Mouse (Mus musculus): ENCODE measurements around the gene Eln. TPM values are rescaled to one million over a fixed set of nuclear protein-coding genes. Genes with fewer than 3 reads are reported as not detected.

Eln gene
- polyA plus RNA-seq, 1 experiment from 2014 or later = 14.8 TPM

DNA sequence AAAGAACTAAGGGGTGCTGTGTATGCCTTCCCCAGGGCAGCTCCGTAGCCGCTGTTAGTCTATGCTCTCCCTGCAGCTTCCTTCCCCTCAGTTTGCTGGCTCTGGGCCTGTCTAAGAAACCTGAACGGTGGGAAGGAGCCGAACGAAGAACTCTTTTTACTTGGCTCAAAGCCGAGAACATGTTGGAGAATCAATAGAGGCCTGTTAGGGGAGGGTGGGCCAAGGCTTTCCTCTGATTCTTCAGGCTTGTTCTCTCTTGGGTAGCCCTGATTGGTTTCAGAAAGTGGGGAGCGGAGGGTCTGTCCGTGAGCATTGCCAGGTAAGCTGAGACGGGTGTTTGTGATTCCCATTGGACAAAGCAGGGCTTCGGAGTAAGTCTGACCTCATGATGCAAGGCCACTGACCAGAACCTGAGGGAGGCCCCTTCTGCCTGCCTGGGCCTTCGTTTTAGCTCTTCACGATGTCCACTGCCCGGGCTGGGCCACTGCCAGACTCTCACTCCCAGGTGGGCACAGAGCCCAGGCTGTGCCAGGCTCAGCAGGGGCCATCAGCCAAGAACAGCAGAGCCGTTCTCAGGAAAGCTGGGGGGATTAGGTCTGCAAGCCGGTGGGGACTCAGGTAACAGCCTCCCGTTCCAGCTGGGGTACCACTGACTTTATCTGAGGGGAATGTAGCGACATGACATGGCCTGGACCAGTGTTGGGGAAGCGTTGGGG is 14.4 kb upstream of the Eln start:
- DNase-seq (no peak), ATAC-seq (no peak)
- H3K9ac ChIP-seq (replicated peaks) = no peak overlapping the region
- H3K27me3 ChIP-seq (ENCODE audit: insufficient read depth, low read length) = no peaks in the 10 kb centered on the region
- H3K36me3 ChIP-seq (replicated peaks; ENCODE audit: insufficient read depth, low read length) = no peaks in the 10 kb centered on the region
- H3K4me3 ChIP-seq (ENCODE audit: low read depth, low read length) = no peak overlapping the region
- no peaks in the 10 kb centered on the region for H3K9me3 ChIP-seq (ENCODE audit: low read length)
- no peak overlapping the region for H3K4me2 ChIP-seq (ENCODE audit: low read depth, low read length)
- WGBS (ENCODE audit: insufficient replicate concordance) = 73% methylated on average over 18 of the region's 18 CpGs
- H3K27ac ChIP-seq (ENCODE audit: low read depth) = no peak overlapping the region
- TF ChIP-seq EP300 (IDR thresholded peaks at IDR 0.05; ENCODE audit: low read depth) = no peak
- TF ChIP-seq CTCF (IDR thresholded peaks at IDR 0.05; ENCODE audit: low read depth) = no peak
- no peaks in the 10 kb centered on the region for H3K4me1 ChIP-seq (ENCODE audit: insufficient read depth)

DNA sequence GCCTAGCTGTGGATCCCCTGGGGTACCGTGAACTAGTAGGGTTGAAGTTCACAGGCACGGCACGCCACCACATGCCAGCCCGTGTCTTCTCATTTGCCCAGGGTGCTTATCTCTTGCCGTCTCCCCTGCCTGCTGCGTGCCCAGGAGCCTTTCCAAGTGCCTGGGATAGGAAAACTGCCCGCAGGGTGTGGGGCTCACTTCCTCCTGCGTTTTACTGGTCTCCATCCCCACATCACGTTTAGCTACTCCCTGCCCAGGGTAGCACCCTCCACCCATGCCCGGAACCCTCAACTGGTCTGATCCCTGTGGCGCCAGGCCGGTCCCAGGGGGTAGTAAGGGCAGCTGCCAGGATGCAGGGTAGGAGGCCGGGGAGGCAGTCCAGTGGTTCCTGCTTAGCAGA is 8.9 kb upstream of the Eln start:
- Histone ChIP-seq H3K9ac (replicated peaks) (no peak overlapping the region), H3K4me2 (ENCODE audit: low read depth, low read length) (no peak overlapping the region), H3K27ac (ENCODE audit: low read depth) (no peak overlapping the region), H3K4me3 (ENCODE audit: low read depth, low read length) (no peak overlapping the region), H3K4me1 (ENCODE audit: insufficient read depth) (no peaks in the 10 kb centered on the region), H3K27me3 (ENCODE audit: insufficient read depth, low read length) (no peaks in the 10 kb centered on the region), H3K9me3 (ENCODE audit: low read length) (no peaks in the 10 kb centered on the region), H3K36me3 (replicated peaks; ENCODE audit: insufficient read depth, low read length) (no peaks in the 10 kb centered on the region)
- no peak for DNase-seq
- TF ChIP-seq CTCF (IDR thresholded peaks at IDR 0.05; ENCODE audit: low read depth) = no peak
- no peak for TF ChIP-seq EP300 (IDR thresholded peaks at IDR 0.05; ENCODE audit: low read depth)
- 33% methylated on average over 13 of the region's 13 CpGs for WGBS (ENCODE audit: insufficient replicate concordance)
- ATAC-seq = no peak

- Histone ChIP-seq H3K4me1 (ENCODE audit: insufficient read depth) (no peaks in the 10 kb centered on the region), H3K9me3 (ENCODE audit: low read length) (no peaks in the 10 kb centered on the region), H3K4me3 (ENCODE audit: low read depth, low read length) (no peak overlapping the region), H3K9ac (replicated peaks) (no peak overlapping the region), H3K4me2 (ENCODE audit: low read depth, low read length) (no peak overlapping the region), H3K36me3 (replicated peaks; ENCODE audit: insufficient read depth, low read length) (no peaks in the 10 kb centered on the region), H3K27ac (ENCODE audit: low read depth) (no peak overlapping the region), H3K27me3 (ENCODE audit: insufficient read depth, low read length) (no peaks in the 10 kb centered on the region)
- TF ChIP-seq EP300 (IDR thresholded peaks at IDR 0.05; ENCODE audit: low read depth) (no peak), CTCF (IDR thresholded peaks at IDR 0.05; ENCODE audit: low read depth) (no peak)
- WGBS (ENCODE audit: insufficient replicate concordance) = 64% methylated on average over 10 of the region's 10 CpGs
- DNase-seq = no peak
- ATAC-seq = no peak
Observed at GRCm38 (mm10) chr5:134754096-134754495, 7.0 kb upstream of the Eln start.

DNA sequence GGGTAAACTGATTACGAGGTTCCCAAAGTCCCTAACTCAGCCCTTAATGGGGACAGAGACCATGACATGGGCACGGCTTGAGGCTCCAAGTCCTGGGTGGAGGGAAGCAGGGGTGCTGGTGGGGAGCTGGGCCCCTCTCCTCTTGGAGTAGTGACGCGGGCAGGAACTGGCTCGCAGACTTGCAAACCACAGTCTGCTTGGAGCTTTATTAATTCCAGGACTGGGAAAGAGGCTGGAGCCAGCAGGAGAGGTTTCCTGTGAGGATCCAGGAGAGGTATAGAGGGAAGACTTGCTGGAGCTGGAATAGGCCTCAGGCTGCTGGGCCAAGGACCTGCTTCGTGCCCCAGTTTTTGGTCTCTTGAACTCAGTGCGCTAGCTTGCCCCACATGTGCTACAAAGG is 3.3 kb upstream of the Eln start:
- DNase-seq (no peak), ATAC-seq (no peak)
- H3K4me3 ChIP-seq (ENCODE audit: low read depth, low read length) = no peak overlapping the region
- H3K27me3 ChIP-seq (ENCODE audit: insufficient read depth, low read length) = peaks cover 12% of the 10 kb centered on the region; the same call in 1 of the 2 replicates
- TF ChIP-seq EP300 (IDR thresholded peaks at IDR 0.05; ENCODE audit: low read depth) (no peak), CTCF (IDR thresholded peaks at IDR 0.05; ENCODE audit: low read depth) (no peak)
- WGBS (ENCODE audit: insufficient replicate concordance) = 77% methylated on average over 7 of the region's 7 CpGs
- H3K36me3 ChIP-seq (replicated peaks; ENCODE audit: insufficient read depth, low read length) = no peaks in the 10 kb centered on the region
- no peak overlapping the region for H3K4me2 ChIP-seq (ENCODE audit: low read depth, low read length)
- H3K4me1 ChIP-seq (ENCODE audit: insufficient read depth) = no peaks in the 10 kb centered on the region; the same call in 1 of the 2 replicates
- H3K9ac ChIP-seq (replicated peaks) = no peak overlapping the region
- H3K27ac ChIP-seq (ENCODE audit: low read depth) = no peak overlapping the region
- no peaks in the 10 kb centered on the region for H3K9me3 ChIP-seq (ENCODE audit: low read length)

GRCm38 (mm10) chr5:134747947-134748618 is 960 bp upstream of the Eln start:
- ATAC-seq (0 out of 2 replicates have a peak, but pooled peaks have one; percentile 27), DNase-seq (peak; percentile 56)
- no peaks in the 10 kb centered on the region for H3K36me3 ChIP-seq (replicated peaks; ENCODE audit: insufficient read depth, low read length)
- peaks cover 12% of the 10 kb centered on the region; the same call in 1 of the 2 replicates for H3K27me3 ChIP-seq (ENCODE audit: insufficient read depth, low read length)
- WGBS (ENCODE audit: insufficient replicate concordance) = 41% methylated on average over 6 of the region's 6 CpGs
- no peak overlapping the region for H3K4me3 ChIP-seq (ENCODE audit: low read depth, low read length)
- no peak overlapping the region for H3K4me2 ChIP-seq (ENCODE audit: low read depth, low read length)
- H3K4me1 ChIP-seq (ENCODE audit: insufficient read depth) = peaks cover 2% of the 10 kb centered on the region; the same call in 1 of the 2 replicates
- H3K27ac ChIP-seq (ENCODE audit: low read depth) = no peak overlapping the region
- no peaks in the 10 kb centered on the region for H3K9me3 ChIP-seq (ENCODE audit: low read length)
- TF ChIP-seq EP300 (IDR thresholded peaks at IDR 0.05; ENCODE audit: low read depth) (no peak), CTCF (IDR thresholded peaks at IDR 0.05; ENCODE audit: low read depth) (peak; percentile 83)
- no peak overlapping the region; the same call in 1 of the 2 replicates for H3K9ac ChIP-seq (replicated peaks)

DNA sequence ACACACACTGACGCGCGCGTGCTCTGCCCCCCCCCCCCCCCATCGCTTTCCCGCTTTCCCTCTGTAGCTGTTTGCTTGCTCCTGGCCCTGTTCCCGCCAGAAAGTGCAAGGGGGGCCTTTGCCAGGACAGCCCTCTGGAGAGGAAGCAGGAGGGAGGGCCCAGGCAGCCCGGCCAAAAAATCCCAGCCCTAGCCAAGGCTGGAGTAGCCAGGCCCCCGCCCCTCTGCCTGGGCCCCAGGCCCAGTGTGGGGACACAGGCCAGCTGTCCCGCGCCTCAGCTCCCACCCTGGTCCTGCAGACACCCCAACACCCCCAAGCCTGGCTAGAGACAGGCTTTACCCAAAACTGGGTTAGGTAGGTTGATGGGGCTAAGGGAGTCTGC is 380 bp upstream of the Eln start:
- WGBS (ENCODE audit: insufficient replicate concordance) = 19% methylated on average over 4 of the region's 11 CpGs
- Histone ChIP-seq H3K27ac (ENCODE audit: low read depth) (no peak overlapping the region), H3K36me3 (replicated peaks; ENCODE audit: insufficient read depth, low read length) (no peaks in the 10 kb centered on the region), H3K4me1 (ENCODE audit: insufficient read depth) (peaks cover 2% of the 10 kb centered on the region; the same call in 1 of the 2 replicates), H3K4me2 (ENCODE audit: low read depth, low read length) (peak overlapping the region; percentile 55), H3K9ac (replicated peaks) (no peak overlapping the region), H3K9me3 (ENCODE audit: low read length) (no peaks in the 10 kb centered on the region), H3K27me3 (ENCODE audit: insufficient read depth, low read length) (peaks cover 12% of the 10 kb centered on the region; the same call in 1 of the 2 replicates), H3K4me3 (ENCODE audit: low read depth, low read length) (no peak overlapping the region)
- no peak for ATAC-seq
- DNase-seq = no peak
- no peak for TF ChIP-seq EP300 (IDR thresholded peaks at IDR 0.05; ENCODE audit: low read depth)
- no peak for TF ChIP-seq CTCF (IDR thresholded peaks at IDR 0.05; ENCODE audit: low read depth)

All from liver, postnatal 0 days (tissue).